Mouse (Mus musculus): ENCODE data around the gene Hoxd3.

DNA sequence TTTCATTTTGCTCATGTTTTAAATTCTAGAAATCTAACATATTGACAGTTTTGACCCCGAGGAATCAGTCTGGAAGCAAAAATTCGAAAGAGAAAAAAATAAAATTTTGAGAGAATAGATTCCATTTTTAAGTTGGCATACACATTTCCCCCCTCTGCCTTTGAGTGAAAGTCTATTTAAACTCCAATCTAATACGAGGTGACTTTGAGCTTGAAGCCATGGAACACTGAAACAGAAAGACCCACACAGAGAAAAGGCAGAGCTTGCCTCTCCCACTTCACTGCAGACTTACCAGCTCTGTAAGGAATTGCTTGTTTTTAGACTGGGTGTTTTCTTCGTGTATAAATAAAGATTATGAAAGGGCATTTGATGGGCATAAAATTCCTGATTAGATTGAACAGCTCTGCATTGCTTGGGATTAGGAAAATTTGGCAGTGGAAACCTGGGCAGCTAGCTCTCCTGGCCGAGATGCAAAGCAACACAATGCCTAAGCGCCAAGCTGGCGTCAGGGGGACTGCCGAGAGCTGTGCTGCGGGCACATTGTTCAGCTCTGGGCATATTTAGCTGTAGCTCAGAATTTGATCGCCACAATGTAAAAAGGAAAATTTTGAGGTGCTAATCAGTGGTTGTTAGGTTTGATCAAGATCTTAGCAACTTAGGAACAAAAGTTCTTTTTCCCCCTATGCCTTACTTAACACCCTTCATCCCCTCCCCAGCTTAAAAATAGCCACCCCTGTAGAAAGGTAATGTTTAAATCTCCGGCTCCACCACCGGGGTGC lies 22.7 kb upstream of the Hoxd3 start:
- TF ChIP-seq GATA1 (IDR thresholded peaks at IDR 0.05; ENCODE audit: low read length): no peak
- TF ChIP-seq TAL1 (IDR thresholded peaks at IDR 0.05; ENCODE audit: low read length): no peak

Measured in erythroblast, embryonic 14.5 days (primary cell).